Mouse (Mus musculus): ENCODE data around the gene Tmem102.

The Tmem102 gene

DNA sequence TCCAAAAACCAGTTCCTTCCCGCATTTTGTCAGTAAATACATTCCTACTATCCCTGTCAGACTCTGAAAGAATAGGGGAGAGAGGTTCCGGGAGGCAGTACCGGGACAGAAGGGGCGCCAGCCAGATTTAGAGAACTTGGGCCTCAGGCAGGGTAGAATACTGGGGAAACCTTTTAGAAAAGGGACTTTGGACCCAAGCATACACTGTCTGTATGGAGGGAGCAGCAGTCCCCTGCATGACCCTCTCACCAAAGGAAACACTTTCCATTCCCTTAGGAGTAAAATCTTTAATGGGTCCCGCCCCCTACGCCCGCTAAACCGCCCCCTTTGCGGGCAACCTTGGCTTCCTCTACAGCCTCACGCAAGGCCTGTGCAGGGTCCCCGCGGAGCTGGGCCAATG is 2.1 kb downstream of the Tmem102 start:
- ChIA-PET POLR2A (interaction anchor here (0.7 to 12.8 kb wide), 60 partner anchors 8 to 418 kb away, joined by 3 to 168 read pairs (median 6); partner anchors contain the start of genes Chrnb1 (in 3 of the 4), Nlgn2 (in 3 of the 4), Tmem256 (in 3 of the 4) and Eif5a (in 2 of the 4)), CTCF (interaction anchor here in 3 of 4 experiments (0.5 to 4.2 kb wide), 18 partner anchors 11 to 145 kb away, joined by 3 to 27 read pairs (median 4); partner anchors contain the start of genes Gm39566 (in 1 of the 3), Nlgn2 (in 1 of the 3), Polr2a (in 1 of the 3) and Slc2a4 (in 1 of the 3))

DNA sequence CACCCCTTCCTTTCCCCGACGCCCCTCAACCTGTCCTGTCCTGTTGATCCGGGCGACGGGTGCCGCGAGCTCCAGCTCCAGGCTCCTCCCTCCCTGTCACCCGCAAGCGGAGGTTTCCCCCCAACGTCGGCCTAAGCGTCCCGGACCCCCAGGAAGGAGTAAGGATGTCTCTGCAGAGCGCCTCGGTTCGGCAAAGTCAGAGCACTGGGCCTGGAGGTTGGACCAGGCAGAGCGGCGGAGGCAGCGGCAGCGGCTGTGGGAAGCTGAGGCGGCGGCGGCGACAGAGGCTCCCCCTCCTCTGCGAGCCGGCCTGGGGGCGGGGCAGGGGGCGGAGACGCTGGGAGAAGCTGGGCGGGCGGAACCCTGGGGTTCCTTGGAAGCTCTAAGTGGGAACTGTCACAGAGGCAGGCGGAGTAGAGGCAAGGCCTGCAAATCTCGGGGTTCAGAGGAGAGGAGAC is 2.7 kb downstream of the Tmem102 start:
- CTCF ChIA-PET: interaction anchor here in 3 of 4 experiments (0.5 to 2.7 kb wide), 16 partner anchors 12 to 146 kb away, joined by 3 to 11 read pairs (median 4); partner anchors contain the start of genes Gm39566 (in 1 of the 3), Nlgn2 (in 1 of the 3), Slc2a4 (in 1 of the 3) and Tmem256 (in 1 of the 3)
- POLR2A ChIA-PET: interaction anchor here (0.6 to 12.8 kb wide), 65 partner anchors 9 to 723 kb away, joined by 3 to 168 read pairs (median 5); partner anchors contain the start of genes Nlgn2 (in 3 of the 4), Tmem256 (in 3 of the 4), 2810408A11Rik (in 2 of the 4) and Eif5a (in 2 of the 4)

DNA sequence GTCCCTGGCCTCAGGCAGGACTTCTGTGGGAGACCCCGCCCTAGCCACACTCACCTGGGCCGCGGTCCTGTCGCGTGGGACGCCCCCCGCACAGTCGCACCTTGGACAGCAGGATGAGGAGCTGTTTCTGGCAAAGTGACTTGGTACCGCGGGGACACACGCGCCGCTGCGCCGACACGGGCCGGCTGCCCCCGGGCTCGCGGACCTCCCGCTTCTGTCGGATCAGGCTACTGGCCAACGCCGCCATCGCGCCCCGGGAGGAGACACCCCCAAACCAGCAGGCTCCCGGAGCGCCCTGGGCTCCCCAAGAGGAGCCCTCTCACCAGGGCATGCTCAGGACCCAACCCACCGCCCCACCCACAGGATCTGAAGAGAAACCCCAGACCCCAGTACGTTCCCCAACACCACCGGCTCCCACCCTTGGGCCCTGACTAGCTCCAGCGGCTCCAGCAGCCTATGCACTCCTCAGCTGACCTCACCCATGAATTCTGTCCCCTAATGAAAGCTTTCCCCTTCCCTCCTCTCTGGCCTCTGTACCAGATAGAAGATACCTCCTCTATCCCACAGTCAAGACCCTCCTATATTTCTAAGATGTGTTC is 3.9 kb downstream of the Tmem102 start, which contains the start of gene Fgf11:
TSS of gene Fgf11 (minus strand) at position 479 of the 599 bp plus-strand sequence.
- ChIA-PET POLR2A (interaction anchor here (0.5 to 12.8 kb wide), 49 partner anchors 9 to 196 kb away, joined by 3 to 168 read pairs (median 7); partner anchors contain the start of genes Nlgn2 (in 3 of the 4), Tmem256 (in 3 of the 4), Polr2a (in 2 of the 4) and Slc35g3 (in 2 of the 4)), CTCF (interaction anchor here in 2 of 4 experiments (0.5 to 2.5 kb wide), 5 partner anchors 16 to 144 kb away, joined by 3 to 11 read pairs (median 3); no protein-coding TSS in a partner anchor)

DNA sequence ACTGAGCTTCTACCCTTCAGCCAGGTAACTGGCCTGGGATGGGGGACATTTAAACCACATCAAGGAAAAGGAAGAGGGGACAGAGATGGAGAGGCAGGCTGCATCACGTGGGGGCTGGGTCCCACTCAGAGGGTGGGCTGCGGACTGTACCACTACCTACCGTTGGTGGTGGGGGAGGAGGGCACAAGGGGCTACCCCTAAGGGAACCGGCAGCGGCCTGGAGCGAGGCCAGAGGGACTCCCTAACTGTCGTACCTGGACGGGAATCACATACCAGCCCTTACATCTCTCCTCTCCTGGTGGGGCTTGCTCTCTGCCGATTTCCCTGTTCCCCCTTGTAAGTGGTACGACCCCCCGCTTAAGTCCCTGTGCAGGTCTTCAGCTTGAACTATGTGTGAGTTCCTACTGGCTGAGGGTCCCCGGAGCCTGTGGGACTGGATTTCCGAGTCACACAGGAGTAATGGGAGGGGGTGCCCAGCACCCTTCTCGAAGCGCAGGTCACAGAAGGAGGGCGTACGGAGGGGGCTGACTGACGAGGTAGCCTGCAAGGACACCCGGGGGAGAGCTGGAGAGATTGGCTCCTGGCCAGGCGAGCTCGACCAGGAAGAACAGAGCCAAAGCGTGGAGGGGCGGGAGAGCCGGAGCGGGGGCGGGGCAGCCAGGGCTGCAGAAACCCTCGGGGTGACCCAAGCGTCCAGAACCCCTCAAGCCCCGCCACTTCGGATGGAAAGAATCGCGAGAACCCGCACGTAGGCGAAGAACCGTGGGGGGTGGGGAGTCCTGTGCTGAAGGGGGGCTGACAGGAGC is 4.8 kb downstream of the Tmem102 start:
- POLR2A ChIA-PET: interaction anchor here (0.6 to 12.8 kb wide), 68 partner anchors 9 to 664 kb away, joined by 3 to 168 read pairs (median 5); partner anchors contain the start of genes Nlgn2 (in 3 of the 4), Tmem256 (in 3 of the 4), 2810408A11Rik (in 2 of the 4) and Eif5a (in 2 of the 4)

DNA sequence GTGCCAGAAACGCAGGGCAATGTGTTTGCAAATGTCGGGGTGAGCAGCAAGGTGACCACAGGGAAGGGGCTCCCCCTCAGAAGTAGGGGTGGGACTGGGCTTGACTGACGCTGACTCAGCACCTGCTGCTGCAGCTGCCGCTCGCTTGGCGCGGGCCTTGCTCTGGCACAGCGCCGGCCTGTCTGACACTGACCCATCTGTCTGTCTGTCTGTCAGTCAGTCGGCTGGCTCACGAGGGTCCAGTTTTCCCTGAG is 5.4 kb downstream of the Tmem102 start:
- CTCF ChIA-PET: interaction anchor here in 3 of 4 experiments (0.6 to 1.7 kb wide), 9 partner anchors 47 to 390 kb away, joined by 3 to 7 read pairs (median 5); partner anchors contain the start of genes Fxr2 (in 1 of the 3) and Tnk1 (in 1 of the 3)
- POLR2A ChIA-PET: interaction anchor here (0.5 to 12.8 kb wide), 59 partner anchors 10 to 610 kb away, joined by 3 to 168 read pairs (median 6); partner anchors contain the start of genes Nlgn2 (in 3 of the 4), Tmem256 (in 3 of the 4), 2810408A11Rik (in 2 of the 4) and Eif5a (in 2 of the 4)

More for the DNA sequence above, 4.8 kb downstream of the Tmem102 start:
- CTCF ChIA-PET: interaction anchor here in 2 of 4 experiments (0.6 to 1.7 kb wide), 5 partner anchors 58 to 401 kb away, joined by 3 to 7 read pairs (median 3); partner anchors contain the start of genes Fxr2 (in 1 of the 2) and Tnk1 (in 1 of the 2)

DNA sequence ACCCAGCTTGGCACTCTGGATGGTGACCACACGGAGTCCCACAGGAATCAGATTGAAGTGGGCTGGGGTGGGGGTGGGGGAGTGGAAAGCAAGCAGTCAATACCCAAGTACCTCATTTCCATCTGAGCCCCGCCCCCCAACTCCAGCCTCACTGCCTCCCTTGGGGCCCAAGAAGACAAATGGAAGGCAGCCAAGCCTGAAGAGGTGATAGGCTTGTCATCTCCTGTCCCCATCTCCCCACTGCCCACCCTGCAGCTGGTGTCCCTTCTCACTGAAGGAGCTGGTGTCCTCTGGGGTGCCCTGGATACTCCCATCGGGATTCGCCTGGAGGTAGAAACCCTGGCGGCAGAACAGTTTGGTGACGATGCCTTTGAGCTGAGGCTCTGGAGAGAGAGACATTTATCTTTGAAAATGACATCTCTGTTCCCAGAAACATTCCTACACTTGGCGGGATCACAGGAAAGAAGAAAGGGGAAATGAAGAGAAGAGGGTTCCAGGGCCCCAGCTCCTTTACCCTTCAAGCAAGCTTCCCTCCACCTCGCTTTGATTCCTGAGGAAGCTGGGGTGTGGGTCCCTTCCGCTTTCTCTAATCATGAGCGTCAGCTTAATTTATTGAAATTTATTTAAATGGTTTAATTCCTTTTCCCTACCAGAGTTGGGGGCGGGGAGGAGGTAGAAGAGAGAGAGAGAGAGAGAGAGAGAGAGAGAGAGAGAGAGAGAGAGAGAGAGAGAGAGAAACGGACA is 5.9 kb downstream of the Tmem102 start:
- POLR2A ChIA-PET: interaction anchor here (0.5 to 12.8 kb wide), 60 partner anchors 9 to 693 kb away, joined by 3 to 168 read pairs (median 5); partner anchors contain the start of genes Nlgn2 (in 3 of the 4), Tmem256 (in 3 of the 4), Eif5a (in 2 of the 4) and Gm39566 (in 2 of the 4)
- CTCF ChIA-PET: interaction anchor here in 3 of 4 experiments (0.6 to 1.7 kb wide), 11 partner anchors 36 to 390 kb away, joined by 3 to 7 read pairs (median 4); partner anchors contain the start of genes Fxr2 (in 1 of the 3) and Tnk1 (in 1 of the 3)

DNA sequence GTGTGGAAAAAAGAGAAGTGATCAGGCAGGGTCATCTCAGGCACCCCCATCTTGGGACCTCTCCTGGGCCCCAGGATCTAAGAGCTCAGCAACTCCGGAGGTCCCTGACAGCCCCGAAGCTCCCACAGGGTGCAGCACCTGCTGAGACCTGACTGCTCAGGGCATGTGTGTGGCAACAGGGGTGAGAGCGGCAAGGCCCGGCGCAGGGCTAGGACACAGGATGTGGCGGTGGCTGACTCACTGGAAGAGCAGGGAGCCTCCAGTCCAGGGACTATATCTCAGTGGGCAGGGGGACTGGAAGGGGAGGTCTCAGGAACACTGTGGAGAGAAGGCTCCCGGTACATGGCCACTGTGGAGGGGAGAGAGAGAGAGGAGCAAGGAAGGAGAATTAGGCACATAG is 7.5 kb downstream of the Tmem102 start:
- CTCF ChIA-PET: no interaction called here

DNA sequence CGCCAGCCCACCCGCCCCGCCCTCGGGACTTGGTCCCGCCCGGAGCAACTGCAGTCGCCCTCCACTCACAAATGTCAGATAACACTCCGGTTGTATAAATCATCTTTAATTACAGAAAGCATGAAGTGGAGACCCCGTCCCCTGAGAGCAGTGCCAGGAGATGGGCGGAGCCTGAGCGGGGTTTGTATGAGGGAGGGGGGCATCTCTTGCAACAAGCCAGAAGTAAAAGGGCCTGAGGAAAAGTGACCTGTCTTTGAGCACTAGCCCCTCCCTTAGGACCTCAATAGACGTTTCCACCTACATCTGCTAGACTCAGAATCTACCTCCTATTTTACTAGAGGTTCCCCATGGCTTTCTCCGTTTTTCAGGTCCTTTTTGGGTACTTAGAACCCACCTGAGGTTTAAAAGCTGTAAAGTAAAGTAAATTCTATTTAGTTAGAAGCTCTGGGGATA is 9.4 kb downstream of the Tmem102 start:
- POLR2A ChIA-PET: interaction anchor here in 3 of 4 experiments (0.9 to 12.8 kb wide), 21 partner anchors 8 to 184 kb away, joined by 3 to 168 read pairs (median 5); partner anchors contain the start of genes Eif5a (in 2 of the 3), Nlgn2 (in 2 of the 3), Tmem102 (in 2 of the 3) and Tmem256 (in 2 of the 3)

More for the DNA sequence above, 7.5 kb downstream of the Tmem102 start:
- POLR2A ChIA-PET: interaction anchor here in 3 of 4 experiments (0.7 to 12.8 kb wide), 15 partner anchors 11 to 555 kb away, joined by 3 to 168 read pairs (median 4); partner anchors contain the start of genes 2810408A11Rik (in 1 of the 3), Gm39566 (in 1 of the 3), Neurl4 (in 1 of the 3) and Nlgn2 (in 1 of the 3)

DNA sequence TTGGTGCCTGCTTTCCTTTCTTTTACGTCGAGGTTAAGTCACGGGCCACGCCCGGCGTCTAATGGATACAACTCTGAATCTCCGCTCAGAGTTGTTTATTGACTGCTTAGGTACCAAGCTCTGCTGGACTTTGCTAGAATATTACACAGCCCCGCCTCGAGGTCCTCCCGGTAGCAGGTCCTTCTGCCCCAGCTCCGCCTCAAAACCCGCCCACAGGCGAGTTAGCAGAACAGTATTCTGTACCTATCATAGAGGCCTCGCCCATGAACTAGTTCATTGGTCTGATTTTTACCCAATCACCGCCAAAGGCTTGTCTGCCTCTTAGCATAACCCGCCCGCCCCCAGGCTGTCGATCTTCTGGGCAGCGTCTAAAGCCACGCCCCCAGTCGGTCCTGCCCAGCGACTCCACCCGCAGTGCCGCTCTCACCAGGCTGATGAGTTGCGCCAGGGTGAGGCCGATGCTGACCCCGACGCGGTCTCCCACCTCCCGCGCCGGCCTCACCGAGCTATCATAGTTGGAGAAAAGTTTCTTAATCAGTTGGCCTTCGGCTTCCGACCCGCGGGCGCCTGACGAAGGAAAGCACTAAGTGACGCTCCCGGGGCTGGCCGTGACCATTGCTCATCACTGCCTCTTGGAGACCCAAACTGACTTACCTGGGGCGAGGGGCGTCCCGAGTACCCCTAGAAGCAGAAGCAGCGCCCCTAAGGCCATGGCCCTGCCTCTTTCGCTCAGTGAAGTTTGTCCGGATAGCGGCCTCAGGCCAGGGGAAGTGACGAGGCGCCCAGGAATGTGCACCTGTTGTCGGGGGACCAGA is 10.0 kb downstream of the Tmem102 start, which contains the start of gene Chrnb1:
TSS of gene Chrnb1 (minus strand) at position 776 of the 815 bp plus-strand sequence.
- POLR2A ChIA-PET: interaction anchor here in 3 of 4 experiments (0.6 to 12.8 kb wide), 48 partner anchors 8 to 216 kb away, joined by 3 to 168 read pairs (median 4); partner anchors contain the start of genes Eif5a (in 2 of the 3), Tmem102 (in 2 of the 3), Wrap53 (in 2 of the 3) and Ctdnep1 (in 1 of the 3)
- CTCF ChIA-PET: interaction anchor here in 3 of 4 experiments (0.6 to 1.1 kb wide), 12 partner anchors 9 to 210 kb away, joined by 3 to 10 read pairs (median 4); partner anchors contain the start of gene Acap1 (in 1 of the 3)

More for the DNA sequence above, 9.4 kb downstream of the Tmem102 start:
- CTCF ChIA-PET: interaction anchor here in 2 of 4 experiments (0.5 kb wide), 2 partner anchors 34 to 80 kb away, joined by 4 to 7 read pairs; partner anchors contain the start of gene Slc35g3 (in 1 of the 2)

DNA sequence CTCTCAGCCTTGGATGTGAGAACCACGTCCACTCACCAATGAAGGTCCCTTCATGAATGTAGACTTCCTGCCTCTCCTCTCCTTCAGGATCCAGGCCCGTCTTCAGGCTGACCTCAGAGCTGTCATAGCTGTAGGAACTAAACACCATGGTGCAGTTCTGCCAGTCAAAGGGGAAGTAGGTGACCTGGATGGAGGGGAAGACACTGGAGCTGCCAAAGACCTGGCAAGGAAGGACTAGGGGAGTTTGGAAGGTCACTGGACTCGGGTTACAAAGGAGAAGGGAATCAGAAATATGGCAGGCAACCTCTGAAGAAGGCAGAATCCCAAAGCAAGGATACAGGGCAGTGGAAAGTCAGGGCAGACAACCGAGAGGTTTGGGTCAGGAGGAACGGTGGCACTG is 12.0 kb downstream of the Tmem102 start:
- ChIA-PET CTCF (no interaction called here), POLR2A (interaction anchor here (0.5 to 2.5 kb wide), 15 partner anchors 9 to 212 kb away, joined by 3 to 8 read pairs (median 4); partner anchors contain the start of genes Polr2a (in 1 of the 4) and Tmem256 (in 1 of the 4))

DNA sequence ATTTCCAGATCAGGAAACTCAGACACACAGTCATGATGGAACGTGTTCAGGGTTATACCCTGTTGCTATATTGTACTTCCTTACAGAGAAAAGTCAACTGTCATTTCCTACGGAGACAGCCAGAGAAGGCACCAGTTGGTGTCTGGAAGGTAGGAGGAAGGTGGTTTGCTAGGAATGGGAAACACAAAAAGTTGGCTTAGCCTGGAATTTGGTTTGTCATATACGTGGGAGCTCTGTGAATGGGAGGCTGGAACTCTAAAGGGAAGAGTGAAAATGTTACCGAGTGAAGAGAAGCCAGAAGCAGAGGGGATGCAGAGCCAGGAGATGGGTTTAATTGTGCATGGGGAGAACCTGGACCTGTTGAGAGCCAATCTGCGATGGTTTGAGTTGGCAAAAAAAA is 14.0 kb downstream of the Tmem102 start:
- ChIA-PET CTCF (interaction anchor here in 1 of 4 experiments (0.7 kb wide), 1 partner anchor 28 kb away, joined by 3 read pairs; no protein-coding TSS in a partner anchor), POLR2A (interaction anchor here in 3 of 4 experiments (0.7 to 4.0 kb wide), 4 partner anchors 10 to 186 kb away, joined by 3 to 21 read pairs (median 6); partner anchors contain the start of gene Fgf11 (in 2 of the 3))

DNA sequence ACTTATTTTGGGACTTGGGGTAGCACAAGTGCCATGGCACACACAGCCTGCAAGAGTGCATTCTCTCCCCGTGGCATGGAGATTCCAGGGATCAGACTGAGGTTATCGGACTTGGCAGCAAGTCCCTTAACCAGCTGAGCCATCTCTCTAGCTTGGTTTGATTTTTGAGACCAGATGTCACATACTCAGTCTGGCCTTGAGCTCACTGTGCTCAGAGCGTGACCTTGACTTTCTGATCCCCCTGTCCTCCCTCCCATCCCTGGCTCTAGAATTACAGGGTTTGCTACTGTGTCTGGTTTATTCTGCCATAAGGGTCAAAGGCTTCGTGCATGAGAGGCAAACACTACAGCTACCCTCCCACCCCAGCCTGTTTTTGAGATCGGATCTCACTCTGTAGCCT is 16.0 kb downstream of the Tmem102 start:
- POLR2A ChIA-PET: interaction anchor here in 3 of 4 experiments (0.9 to 6.8 kb wide), 13 partner anchors 11 to 135 kb away, joined by 3 to 168 read pairs (median 3); partner anchors contain the start of genes Fgf11 (in 2 of the 3), Chrnb1 (in 1 of the 3), Polr2a (in 1 of the 3) and Tmem102 (in 1 of the 3)
- CTCF ChIA-PET: interaction anchor here in 1 of 4 experiments (0.7 kb wide), 1 partner anchor 224 kb away, joined by 3 read pairs; no protein-coding TSS in a partner anchor

DNA sequence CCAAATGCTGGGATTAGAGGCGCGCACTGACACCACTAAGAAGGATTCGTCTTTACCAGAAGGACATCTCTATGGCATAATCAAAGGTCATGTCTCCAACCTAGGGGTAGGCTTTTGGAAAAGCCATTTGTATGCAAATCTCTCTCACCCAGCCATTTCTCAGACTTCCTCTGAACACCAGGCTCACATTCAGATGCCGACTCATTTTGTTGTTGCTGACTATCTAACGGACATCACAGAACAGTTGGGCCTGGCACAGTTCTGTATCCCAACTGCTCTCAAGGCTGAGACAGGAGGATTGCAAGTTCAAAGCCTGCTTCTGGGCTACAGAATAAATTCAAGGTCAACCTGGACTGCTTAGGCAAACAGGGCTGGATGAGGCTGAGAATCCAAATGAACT is 18.1 kb downstream of the Tmem102 start:
- CTCF ChIA-PET: interaction anchor here in 1 of 4 experiments (0.6 to 1.0 kb wide), 2 partner anchors 8 to 89 kb away, joined by 3 to 7 read pairs; no protein-coding TSS in a partner anchor
- POLR2A ChIA-PET: interaction anchor here in 2 of 4 experiments (0.6 to 6.8 kb wide), 6 partner anchors 12 to 98 kb away, joined by 3 to 168 read pairs (median 44); partner anchors contain the start of genes Fgf11 (in 2 of the 2), Tmem102 (in 2 of the 2), Chrnb1 (in 1 of the 2) and Nlgn2 (in 1 of the 2)

DNA sequence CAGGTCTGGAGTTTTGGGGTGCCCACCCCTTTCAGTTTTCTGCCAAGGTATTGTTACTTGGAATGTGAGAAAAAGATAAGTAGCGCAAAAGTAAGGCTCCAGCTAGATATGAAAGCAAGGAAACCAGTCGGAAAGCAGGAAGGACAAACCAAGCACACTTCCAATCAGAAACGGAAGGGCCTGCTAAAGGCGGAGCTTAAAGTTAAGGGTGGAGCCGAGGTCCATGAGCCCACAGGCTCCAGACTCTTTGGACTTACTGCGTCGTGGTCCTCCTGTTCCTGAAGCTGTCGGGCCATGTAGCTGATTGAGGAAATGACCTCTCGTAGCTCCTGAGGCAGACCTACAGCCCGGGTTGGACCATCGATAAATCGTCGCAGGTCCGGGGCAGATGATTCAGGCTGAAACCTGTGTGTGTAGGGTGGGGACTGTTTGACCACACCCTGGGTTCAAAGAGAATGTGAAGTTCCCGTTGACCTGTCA is 20.6 kb downstream of the Tmem102 start:
- CTCF ChIA-PET: interaction anchor here in 3 of 4 experiments (0.5 to 2.2 kb wide), 16 partner anchors 8 to 259 kb away, joined by 3 to 11 read pairs (median 3); partner anchors contain the start of genes Eif5a (in 1 of the 3) and Fgf11 (in 1 of the 3)
- POLR2A ChIA-PET: interaction anchor here (0.5 to 6.8 kb wide), 93 partner anchors 9 to 884 kb away, joined by 3 to 168 read pairs (median 4); partner anchors contain the start of genes Eif5a (in 3 of the 4), Fgf11 (in 3 of the 4), Nlgn2 (in 3 of the 4) and Tmem256 (in 3 of the 4)

Data from embryonic stem cell, embryonic (primary cell).